Mouse (Mus musculus): Measurements from ENCODE around the gene Iffo2.

Gene Iffo2

GRCm38 (mm10) chr4:139602357-139603244 lies 72.3 kb downstream of the Iffo2 start, which contains the start of gene Gm21969:
TSS of gene Gm21969 (plus strand) at chr4:139603186.
- DNase-seq (ENCODE audit: extremely low read depth, low read depth), result peak; percentile 26

- DNase-seq (ENCODE audit: extremely low read depth, low read depth), result no peak
Measured at GRCm38 (mm10) chr4:139605216-139605615, 74.9 kb downstream of the Iffo2 start.

- DNase-seq (ENCODE audit: extremely low read depth, low read depth), result no peak
Measured at GRCm38 (mm10) chr4:139606732-139607131, 76.4 kb downstream of the Iffo2 start.

GRCm38 (mm10) chr4:139608975-139609374 lies 78.6 kb downstream of the Iffo2 start:
- no peak for DNase-seq (ENCODE audit: extremely low read depth, low read depth)

- DNase-seq (ENCODE audit: extremely low read depth, low read depth), result no peak
Measured at GRCm38 (mm10) chr4:139610954-139611353, 80.6 kb downstream of the Iffo2 start.

GRCm38 (mm10) chr4:139611542-139611953 lies 81.2 kb downstream of the Iffo2 start:
- peak; percentile 33 for DNase-seq (ENCODE audit: extremely low read depth, low read depth)

GRCm38 (mm10) chr4:139614524-139615260 lies 84.3 kb downstream of the Iffo2 start:
- no peak for DNase-seq (ENCODE audit: extremely low read depth, low read depth)

GRCm38 (mm10) chr4:139616276-139617000 lies 86.1 kb downstream of the Iffo2 start:
- DNase-seq (ENCODE audit: extremely low read depth, low read depth), result no peak

- DNase-seq (ENCODE audit: extremely low read depth, low read depth), result no peak
Measured at GRCm38 (mm10) chr4:139617001-139617364, 86.6 kb downstream of the Iffo2 start.

- no peak for DNase-seq (ENCODE audit: extremely low read depth, low read depth)
Measured at GRCm38 (mm10) chr4:139619765-139620164, 89.4 kb downstream of the Iffo2 start.

- peak; percentile 97 for DNase-seq (ENCODE audit: extremely low read depth, low read depth)
Measured at GRCm38 (mm10) chr4:139622373-139623282, 92.3 kb downstream of the Iffo2 start, which contains the start of gene Aldh4a1. TSS of gene Aldh4a1 (plus strand) at chr4:139622866.

GRCm38 (mm10) chr4:139623434-139624115 lies 93.2 kb downstream of the Iffo2 start:
- no peak for DNase-seq (ENCODE audit: extremely low read depth, low read depth)

- no peak for DNase-seq (ENCODE audit: extremely low read depth, low read depth)
Measured at GRCm38 (mm10) chr4:139624116-139624489, 93.8 kb downstream of the Iffo2 start.

- DNase-seq (ENCODE audit: extremely low read depth, low read depth), result no peak
Measured at GRCm38 (mm10) chr4:139624706-139625105, 94.4 kb downstream of the Iffo2 start.

- no peak for DNase-seq (ENCODE audit: extremely low read depth, low read depth)
Measured at GRCm38 (mm10) chr4:139627361-139627760, 97.0 kb downstream of the Iffo2 start.

- DNase-seq (ENCODE audit: extremely low read depth, low read depth), result no peak
Measured at GRCm38 (mm10) chr4:139630171-139630570, 99.8 kb downstream of the Iffo2 start.

GRCm38 (mm10) chr4:139631141-139631540 lies 100.8 kb downstream of the Iffo2 start:
- DNase-seq (ENCODE audit: extremely low read depth, low read depth), result no peak

GRCm38 (mm10) chr4:139631569-139632253 lies 101.4 kb downstream of the Iffo2 start:
- no peak for DNase-seq (ENCODE audit: extremely low read depth, low read depth)

- DNase-seq (ENCODE audit: extremely low read depth, low read depth), result no peak
Measured at GRCm38 (mm10) chr4:139632254-139632580, 101.9 kb downstream of the Iffo2 start.

- DNase-seq (ENCODE audit: extremely low read depth, low read depth), result no peak
Measured at GRCm38 (mm10) chr4:139636373-139636772, 106.0 kb downstream of the Iffo2 start.

Data from MEL-GATA-1-ER (cell line).